Mouse (Mus musculus) liver, embryonic 16.5 days (tissue): ENCODE data around the gene Rnf25. TPM values are rescaled to one million over a fixed set of nuclear protein-coding genes. Genes with fewer than 3 reads are reported as not detected.

ENCODE experiments used
- ATAC-seq: fragments of 200-750 bp; cut with Nextera tagmentation; 2 replicates; pipeline ENCODE4 v1.8.0; 2017; ENCODE audit warnings: low read depth, mild to moderate bottlenecking, moderate number of reproducible peaks, moderate library complexity
- H3K27ac ChIP-seq: fragments of 300-500 bp; sonication (generic); 2 replicates; pipeline ENCODE4 v1.5.1; 2014; ENCODE audit warnings: mild to moderate bottlenecking, low read length
- H3K27me3 ChIP-seq: fragments of 300-500 bp; sonication (generic); 2 replicates; pipeline ENCODE4 v1.6.1; 2014; ENCODE audit warnings: low read depth, low read length, mixed read lengths; ENCODE audit not compliant: control insufficient read depth, insufficient read depth
- H3K36me3 ChIP-seq: fragments of 300-500 bp; sonication (generic); 2 replicates; pipeline ENCODE4 v1.6.1; 2014; ENCODE audit warnings: mild to moderate bottlenecking; ENCODE audit not compliant: control insufficient read depth, insufficient read depth
- H3K4me1 ChIP-seq: fragments of 300-500 bp; sonication (generic); 2 replicates; pipeline ENCODE4 v1.6.1; 2014; ENCODE audit warnings: low read depth, low read length, mixed read lengths; ENCODE audit not compliant: control insufficient read depth
- H3K4me2 ChIP-seq: fragments of 300-500 bp; sonication (generic); 2 replicates; pipeline ENCODE4 v1.6.1; 2014; ENCODE audit warnings: low read depth, low read length, mixed read lengths
- H3K4me3 ChIP-seq: fragments of 300-500 bp; sonication (generic); 2 replicates; pipeline ENCODE4 v1.5.1; 2014; ENCODE audit warnings: low read depth, mild to moderate bottlenecking, low read length
- H3K9ac ChIP-seq: fragments of 300-500 bp; sonication (generic); 2 replicates; pipeline ENCODE4 v1.6.1; 2014; ENCODE audit warnings: low read depth, low read length
- H3K9me3 ChIP-seq: fragments of 300-500 bp; sonication (generic); replicated peaks from 2 replicates; pipeline ENCODE4 v1.6.1; 2016; ENCODE audit warnings: low read length; ENCODE audit not compliant: control insufficient read depth
- WGBS: fragments of 180-500 bp; shearing (Covaris S2); extraction: QIAGEN DNeasy Blood & Tissue Kit; methylation state at CpG from one replicate; pipeline ENCODE4 v1.1.7; 2014; ENCODE audit not compliant: insufficient replicate concordance; 5-methylcytosine and 5-hydroxymethylcytosine counted together
- polyA plus RNA-seq: library from polyadenylated mRNA; unstranded; fragments of >200 nt; fragmentation: Nextera tagmentation; extraction: Ambion mirVana; gene quantifications from 2 replicates; pipeline ENCODE4 v1.2.1, GENCODE M21; 2015

Rnf25 gene
- polyA plus RNA-seq, 1 experiment from 2014 or later = 11.2 TPM

DNA sequence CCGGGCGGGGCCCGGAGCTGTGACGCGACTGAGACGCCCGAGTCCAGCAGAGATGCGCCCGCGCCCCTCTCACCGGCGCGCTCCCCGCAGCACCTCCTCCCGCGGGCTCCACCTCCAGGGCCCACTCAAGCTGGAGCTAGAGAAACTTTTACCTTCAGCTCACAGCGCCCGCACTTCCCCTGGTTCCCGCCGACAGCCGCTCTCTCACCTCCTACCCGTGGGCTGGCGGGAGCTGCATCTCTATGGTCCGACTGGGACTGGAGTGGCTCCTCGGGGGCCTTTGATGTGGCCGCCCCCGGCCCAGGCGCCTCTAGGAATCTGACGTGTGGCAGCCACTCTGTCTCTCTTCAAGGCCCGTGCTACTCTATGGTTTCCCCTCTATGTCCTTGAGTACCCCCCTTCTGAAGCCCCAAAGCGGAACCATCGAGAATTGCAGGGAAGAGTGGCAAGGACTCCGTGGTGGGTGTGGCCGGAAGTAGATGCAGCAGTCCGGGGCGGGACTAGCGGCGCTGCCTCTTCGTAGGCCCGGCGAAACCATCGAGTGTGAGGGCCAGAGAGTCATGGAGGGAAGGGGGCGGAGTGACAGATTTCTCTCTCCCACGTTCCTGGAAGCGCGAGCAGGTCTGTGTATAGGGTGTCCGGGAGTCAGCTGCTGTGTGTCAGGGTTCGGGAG lies 13.3 kb downstream of the Rnf25 start, which contains the start of the genes Zfp142 and Bcs1l:
Gene Zfp142, minus strand, starts transcription at position 474 of the 673 bp plus-strand sequence.
Gene Bcs1l, plus strand, starts transcription at position 517 of the 673 bp plus-strand sequence.
- Histone ChIP-seq H3K27ac (peak within 1 kb of the TSS; percentile 91), H3K9ac (peak within 1 kb of the TSS; percentile 81), H3K27me3 (no peaks in the 10 kb centered on the region), H3K4me1 (peaks cover 22% of the 10 kb centered on the region), H3K4me3 (peak within 1 kb of the TSS; percentile 90), H3K4me2 (peak within 1 kb of the TSS; percentile 83), H3K9me3 (no peaks in the 10 kb centered on the region), H3K36me3 (no peaks in the 10 kb centered on the region)
- peak; percentile 92 for ATAC-seq
- under 1% methylated on average over 48 of the region's 48 CpGs for WGBS

DNA sequence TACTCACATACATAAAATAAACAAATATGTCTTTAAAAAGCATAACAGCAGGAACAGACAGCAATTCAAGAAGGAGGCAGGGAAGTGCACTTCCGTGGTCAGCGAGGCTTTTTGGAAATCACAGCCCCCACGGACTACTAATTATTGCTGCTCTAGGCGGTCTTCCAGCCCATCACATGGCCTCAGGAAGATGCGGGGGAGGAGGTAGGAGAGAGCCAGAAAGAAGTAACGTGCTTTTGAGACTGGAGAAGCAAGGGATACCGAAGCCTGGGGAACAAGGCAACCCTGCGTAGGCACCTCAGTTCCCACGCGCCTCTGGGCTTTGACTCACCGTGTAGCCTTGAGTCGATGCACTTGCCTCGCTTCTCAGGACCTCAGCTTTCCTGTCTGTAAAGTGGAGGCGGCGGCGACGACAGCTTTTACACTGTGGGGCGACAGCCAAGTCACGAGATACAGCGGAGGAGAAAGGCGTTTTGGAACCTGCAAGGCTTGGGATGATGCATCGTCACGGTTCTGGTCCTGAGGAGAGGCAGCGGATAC lies 13.9 kb downstream of the Rnf25 start:
- peaks cover 22% of the 10 kb centered on the region for H3K4me1 ChIP-seq
- H3K4me2 ChIP-seq = peak overlapping the region; percentile 83
- under 1% methylated on average over 24 of the region's 24 CpGs for WGBS
- no peaks in the 10 kb centered on the region for H3K36me3 ChIP-seq
- H3K27ac ChIP-seq = peak overlapping the region; percentile 91
- H3K9me3 ChIP-seq = no peaks in the 10 kb centered on the region
- H3K27me3 ChIP-seq = no peaks in the 10 kb centered on the region
- H3K9ac ChIP-seq = peak overlapping the region; percentile 81
- peak overlapping the region; percentile 90 for H3K4me3 ChIP-seq
- no peak for ATAC-seq

DNA sequence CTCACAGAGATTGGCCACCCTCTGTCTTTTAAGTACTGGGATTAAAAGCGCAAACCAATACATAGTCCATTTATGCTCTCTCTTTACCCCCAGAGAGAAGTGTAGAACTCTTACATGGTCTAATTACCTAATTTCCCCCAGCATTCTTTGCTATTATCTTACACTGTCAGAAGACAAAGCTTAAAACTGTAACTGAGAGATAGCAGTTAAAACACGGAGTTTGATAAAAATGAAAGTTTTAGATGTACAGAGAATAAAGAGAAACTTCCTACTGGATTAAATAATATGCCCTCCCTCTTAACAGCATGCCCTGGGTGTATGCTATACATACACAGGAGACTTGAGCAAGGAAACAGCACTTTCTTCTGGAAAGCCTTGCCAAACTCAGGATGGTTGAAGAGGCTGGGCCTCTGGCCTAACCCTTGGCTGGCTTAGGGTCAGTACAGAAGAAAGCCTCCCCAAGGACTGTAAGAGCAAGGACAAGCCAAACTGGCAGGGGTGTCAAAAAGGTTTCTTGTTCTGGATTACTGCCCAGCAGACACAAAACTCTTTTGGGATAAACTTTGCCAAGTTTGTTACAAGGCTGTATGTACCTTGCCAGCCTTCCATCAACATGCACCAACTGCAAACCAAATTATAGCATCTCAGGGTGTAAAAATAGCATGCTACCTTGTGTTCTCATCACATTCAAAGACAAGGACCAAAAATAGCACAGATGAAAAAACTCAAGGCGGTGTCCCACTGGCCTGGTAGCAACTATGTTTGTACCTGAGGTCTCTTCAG lies 16.4 kb downstream of the Rnf25 start:
- 63% methylated on average over 3 of the region's 3 CpGs for WGBS
- peaks cover 22% of the 10 kb centered on the region for H3K4me1 ChIP-seq
- no peak overlapping the region for H3K4me2 ChIP-seq
- no peak for ATAC-seq
- H3K27me3 ChIP-seq = no peaks in the 10 kb centered on the region
- H3K27ac ChIP-seq = no peak overlapping the region
- H3K36me3 ChIP-seq = no peaks in the 10 kb centered on the region
- no peaks in the 10 kb centered on the region for H3K9me3 ChIP-seq
- H3K4me3 ChIP-seq = no peak overlapping the region
- H3K9ac ChIP-seq = no peak overlapping the region; the same call in 1 of the 2 replicates

DNA sequence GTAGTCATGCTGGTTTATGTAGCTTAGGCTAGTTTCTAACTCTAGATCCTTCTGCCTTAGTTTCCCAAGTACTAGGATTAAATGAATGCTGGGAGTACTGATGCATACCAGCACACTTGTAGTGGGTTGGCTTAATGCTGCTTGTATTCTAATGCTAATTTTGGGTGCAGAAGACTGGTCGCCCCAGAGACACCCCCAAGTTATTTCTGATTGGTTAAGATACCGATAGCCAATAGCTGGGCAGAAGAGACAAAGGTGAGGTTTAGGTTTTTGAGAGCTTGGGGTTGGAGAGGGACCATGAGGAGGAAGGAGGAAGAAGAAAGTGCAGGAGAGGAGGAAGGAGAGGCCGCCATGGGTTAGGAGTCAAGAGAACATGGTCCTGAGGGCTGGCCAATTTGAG lies 18.6 kb downstream of the Rnf25 start:
- Histone ChIP-seq H3K9ac (no peak overlapping the region), H3K9me3 (no peaks in the 10 kb centered on the region), H3K4me1 (peaks cover 16% of the 10 kb centered on the region), H3K27me3 (no peaks in the 10 kb centered on the region), H3K36me3 (peaks cover 3% of the 10 kb centered on the region; the same call in 1 of the 2 replicates), H3K4me2 (no peak overlapping the region), H3K27ac (no peak overlapping the region), H3K4me3 (no peak overlapping the region)
- ATAC-seq = no peak
- WGBS = 76% methylated on average over 3 of the region's 3 CpGs

DNA sequence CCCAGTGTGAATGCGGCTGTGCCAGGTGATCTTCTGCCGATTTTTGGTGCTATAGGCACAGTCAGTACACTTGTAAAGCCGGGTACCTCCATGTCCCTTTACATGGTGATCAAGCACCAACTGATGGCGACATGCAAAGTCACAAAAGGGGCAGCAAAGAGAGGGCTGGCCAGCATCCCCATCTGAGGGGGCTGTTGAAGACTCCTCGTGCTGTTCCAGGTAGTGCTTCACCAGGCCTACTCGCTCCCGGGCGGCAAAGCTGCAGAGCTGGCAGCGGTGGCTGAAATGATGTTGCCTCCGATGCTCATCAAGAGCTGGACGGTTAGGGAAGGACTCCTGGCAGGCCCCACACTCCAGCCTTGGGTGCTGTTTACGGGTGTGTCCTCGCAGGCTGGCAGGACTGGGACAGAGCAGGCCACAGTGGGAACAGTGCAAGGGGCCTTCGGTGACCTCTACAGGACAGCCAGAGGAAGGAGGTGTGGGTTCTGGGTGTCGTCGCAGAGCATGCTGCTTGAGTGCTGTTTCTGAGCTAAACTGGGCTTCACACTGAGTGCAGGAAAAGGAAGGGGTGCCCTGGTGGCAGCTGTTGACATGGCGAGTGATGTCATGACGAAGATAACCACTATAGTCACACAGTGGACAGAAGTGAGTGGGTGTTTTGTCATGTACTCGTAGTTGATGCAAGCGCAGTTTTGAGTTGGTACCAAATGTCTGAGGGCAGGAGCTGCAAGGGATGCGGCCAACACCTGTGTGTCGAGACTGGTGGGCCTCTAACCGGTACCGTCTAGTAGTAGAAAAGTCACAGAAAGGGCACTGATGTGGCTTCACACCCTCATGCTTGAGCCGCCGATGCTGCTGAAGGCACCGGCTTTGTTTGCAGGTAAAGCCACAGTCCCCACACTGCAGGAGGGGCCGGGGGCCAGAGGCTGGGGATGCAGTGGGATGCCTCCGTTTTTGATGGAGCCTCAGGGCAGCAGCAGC lies 31.2 kb downstream of the Rnf25 start:
- H3K36me3 ChIP-seq = peaks cover 42% of the 10 kb centered on the region
- H3K4me1 ChIP-seq = no peaks in the 10 kb centered on the region
- no peak for ATAC-seq
- no peaks in the 10 kb centered on the region for H3K27me3 ChIP-seq
- H3K4me2 ChIP-seq = no peak overlapping the region
- 83% methylated on average over 29 of the region's 29 CpGs for WGBS
- H3K4me3 ChIP-seq = no peak overlapping the region
- no peak overlapping the region for H3K9ac ChIP-seq
- H3K27ac ChIP-seq = no peak overlapping the region
- H3K9me3 ChIP-seq = no peaks in the 10 kb centered on the region

DNA sequence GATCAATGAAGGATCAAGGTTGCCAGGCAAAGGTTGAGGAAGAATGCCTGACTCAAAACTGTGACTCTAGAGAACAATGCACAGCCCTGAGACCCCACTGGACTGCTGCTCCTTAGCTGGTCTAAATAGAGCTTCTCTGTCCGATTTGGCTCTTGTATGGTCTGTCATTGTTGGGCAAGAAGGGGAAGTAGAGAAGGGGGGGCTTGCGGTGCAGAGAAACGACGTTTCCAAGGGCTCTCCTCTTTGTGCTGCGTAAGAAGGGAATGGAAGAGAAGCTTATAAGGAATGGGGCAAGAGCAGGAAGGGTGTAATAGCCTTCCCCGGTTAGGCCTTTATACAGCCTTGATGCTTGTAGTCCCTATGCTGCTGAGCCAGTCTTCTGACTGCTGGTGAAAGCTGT lies 35.4 kb downstream of the Rnf25 start:
- H3K27ac ChIP-seq = no peak overlapping the region
- H3K4me1 ChIP-seq = no peaks in the 10 kb centered on the region
- no peak overlapping the region for H3K9ac ChIP-seq
- H3K36me3 ChIP-seq = peaks cover 23% of the 10 kb centered on the region
- no peaks in the 10 kb centered on the region for H3K9me3 ChIP-seq
- no peak overlapping the region for H3K4me2 ChIP-seq
- H3K4me3 ChIP-seq = no peak overlapping the region
- no peaks in the 10 kb centered on the region for H3K27me3 ChIP-seq
- no peak for ATAC-seq
- 61% methylated on average over 6 of the region's 6 CpGs for WGBS

DNA sequence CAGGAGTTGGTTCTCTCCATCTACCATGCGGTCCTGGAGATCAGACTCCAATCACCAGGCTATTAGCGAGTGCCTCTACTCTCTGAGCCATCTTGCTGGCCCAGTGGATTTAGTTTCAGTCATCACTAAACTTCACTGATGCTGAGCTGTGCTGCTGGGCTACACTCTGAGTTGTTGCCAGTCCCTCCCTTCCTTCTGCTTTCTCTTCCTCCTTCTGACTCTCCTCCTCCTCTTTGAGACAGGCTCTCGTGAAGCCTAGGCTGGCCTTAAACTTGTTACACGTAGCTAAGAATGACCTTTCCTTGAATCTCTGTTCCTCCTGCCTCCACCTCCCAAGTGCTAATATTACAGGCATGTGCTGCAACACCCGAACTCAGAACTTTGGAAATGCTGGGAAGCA lies 42.1 kb downstream of the Rnf25 start:
- H3K27me3 ChIP-seq = no peaks in the 10 kb centered on the region
- no peak overlapping the region for H3K4me3 ChIP-seq
- no peak overlapping the region for H3K27ac ChIP-seq
- no peak overlapping the region for H3K4me2 ChIP-seq
- no peaks in the 10 kb centered on the region for H3K36me3 ChIP-seq
- no peaks in the 10 kb centered on the region for H3K4me1 ChIP-seq
- H3K9me3 ChIP-seq = no peaks in the 10 kb centered on the region
- WGBS = 49% methylated on average over 5 of the region's 5 CpGs
- no peak overlapping the region for H3K9ac ChIP-seq
- ATAC-seq = no peak

DNA sequence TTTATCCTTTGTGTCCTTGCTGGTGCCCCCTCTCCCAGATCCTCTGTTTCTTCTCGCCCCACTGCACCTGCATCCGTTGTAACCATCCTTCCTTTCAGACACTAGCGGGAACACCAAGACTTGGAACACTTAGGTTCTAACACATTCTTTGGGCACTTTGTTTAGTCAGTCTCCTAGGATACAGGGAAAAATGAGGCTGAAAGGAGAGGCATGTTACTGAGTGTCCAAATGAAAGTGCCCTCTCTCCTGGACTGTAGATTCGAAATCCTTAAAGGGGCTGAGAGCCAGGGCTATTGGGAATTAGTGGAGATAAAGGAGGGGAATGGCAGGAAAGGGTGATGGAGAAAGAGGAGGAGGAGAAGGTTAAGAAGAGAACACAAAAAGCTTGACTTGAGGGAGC lies 57.0 kb downstream of the Rnf25 start, which contains the start of gene Usp37:
Gene Usp37, minus strand, starts transcription at position 101 of the 400 bp plus-strand sequence.
- Histone ChIP-seq H3K4me1 (no peaks in the 10 kb centered on the region), H3K27ac (no peak within 1 kb of the TSS), H3K9ac (no peak within 1 kb of the TSS), H3K4me3 (no peak within 1 kb of the TSS), H3K4me2 (no peak within 1 kb of the TSS), H3K9me3 (no peaks in the 10 kb centered on the region), H3K27me3 (peaks cover 5% of the 10 kb centered on the region), H3K36me3 (no peaks in the 10 kb centered on the region)
- no peak for ATAC-seq
- WGBS = 62% methylated on average over 4 of the region's 4 CpGs
